Mouse (Mus musculus): ENCODE data around the gene Prps1l1. TPM values are rescaled to one million over a fixed set of nuclear protein-coding genes. Genes with fewer than 3 reads are reported as not detected.

The Prps1l1 gene
- polyA plus RNA-seq, 1 experiment from 2014 or later = 0.09 TPM

Other genes starting within 250 kb of the Prps1l1 start
- 10.5 and 11.9 TPM in 2 replicates for gene Hdac9, start 67.7 kb upstream of the Prps1l1 start, polyA plus RNA-seq (2015; fragmentation: Nextera tagmentation; extraction: Ambion mirVana)
- gene Snx13, start 62.4 kb downstream of the Prps1l1 start, polyA plus RNA-seq (2015; fragmentation: Nextera tagmentation; extraction: Ambion mirVana) = 23.3 and 23.8 TPM in 2 replicates